Mouse (Mus musculus): ENCODE measurements around the gene Myo6.

- TF ChIP-seq CTCF (conservative IDR thresholded peaks at IDR 0.05 in 1 of 2, IDR thresholded peaks at IDR 0.05 in 1 of 2; ENCODE audit: low read depth in 2 of 2, low read length in 2 of 2) (peak; percentile 16 to 83; a peak in 2 of 4 replicates), ZMIZ1 (IDR thresholded peaks at IDR 0.05; ENCODE audit: low read depth, low read length) (no peak), TBP (conservative IDR thresholded peaks at IDR 0.05; ENCODE audit: low read depth, low read length) (no peak), POLR2A (IDR thresholded peaks at IDR 0.05; ENCODE audit: low read depth, low read length) (no peak), UBTF (IDR thresholded peaks at IDR 0.05; ENCODE audit: low read depth, low read length) (no peak), EP300 (IDR thresholded peaks at IDR 0.05; ENCODE audit: low read length) (no peak), TCF12 (IDR thresholded peaks at IDR 0.05; ENCODE audit: low read depth, low read length) (0 out of 2 replicates have a peak, but pooled peaks have one; percentile 13), USF2 (conservative IDR thresholded peaks at IDR 0.05; ENCODE audit: low read depth, low read length) (no peak)
Observed at GRCm38 (mm10) chr9:80332153-80332552, 167.3 kb downstream of the Myo6 start.

All from CH12.LX (cell line).